Mouse (Mus musculus): Measurements from ENCODE around the gene Slc9a1.

DNA sequence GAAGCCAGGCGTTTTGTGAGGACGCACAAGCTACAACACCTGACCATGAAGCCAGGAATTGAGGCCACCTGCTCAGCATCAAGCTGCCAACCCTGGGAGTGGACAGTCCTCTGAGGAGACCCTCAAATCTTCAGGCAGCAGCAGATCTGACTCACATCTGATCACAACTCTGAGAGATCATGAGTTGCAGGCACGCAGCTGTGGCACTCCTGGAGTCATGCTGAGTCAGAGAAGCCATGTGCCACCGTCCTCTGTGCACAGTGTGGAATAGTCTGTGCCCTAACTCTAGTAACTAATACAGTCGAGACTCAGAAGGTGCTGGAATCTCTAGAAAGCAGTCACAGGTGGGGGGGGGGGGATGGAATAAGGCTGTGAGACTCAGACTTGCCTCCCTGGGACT is 77.9 kb downstream of the Slc9a1 start:
- no peak for TF ChIP-seq GATA1 (IDR thresholded peaks at IDR 0.05; ENCODE audit: low read length)
- TF ChIP-seq TAL1 (IDR thresholded peaks at IDR 0.05; ENCODE audit: low read length): no peak
